Comparison of ENCODE assay signal across 8 mouse cellular contexts in genomic region chr5:132541951-132542350, GRCm38 (mm10). TPM values are rescaled to one million over a fixed set of nuclear protein-coding genes. Genes with fewer than 3 reads are reported as not detected.
DNase-seq lines count a peak whose midpoint lies in the region; ATAC-seq and TF ChIP-seq lines count a peak whose summit lies in the region.

No protein-coding gene starts in this region.

- peaks cover 5% of the 10 kb centered on the region; the same call in 1 of the 2 replicates for H3K4me1 ChIP-seq in cerebellum, adult 2 months (ENCODE audit: control insufficient read depth, insufficient read depth, low read length)
- H3K4me1 ChIP-seq in heart, embryonic 16.5 days (ENCODE audit: control insufficient read depth, insufficient read depth, low read length) = peaks cover 14% of the 10 kb centered on the region
- peaks cover 19% of the 10 kb centered on the region for H3K4me1 ChIP-seq in liver, embryonic 12.5 days
- H3K4me1 ChIP-seq in stomach, embryonic 16.5 days (ENCODE audit: control insufficient read depth, insufficient read depth, low read length) = peaks cover 6% of the 10 kb centered on the region; the same call in 1 of the 2 replicates

- TF ChIP-seq CTCF in cerebellum, adult 2 months (IDR thresholded peaks at IDR 0.05; ENCODE audit: borderline replicate concordance, insufficient read depth, low read depth, low read length) = no peak

- DNase-seq in cerebellum, adult 2 months = peak in 1 of 2 experiments; percentile 26
- no peak for DNase-seq in cerebellum, adult 11-12 months
- peak; percentile 19 for DNase-seq in ovary, postnatal 36 days (ENCODE audit: low spot score)
- DNase-seq in ovary, postnatal 10 days (ENCODE audit: low spot score) = no peak
- no peak for DNase-seq in c-Kit-positive CD71-positive TER-119-positive erythroid progenitor cells, embryonic 14.5 days (ENCODE audit: low spot score)

- under 1% methylated on average over 21 of the region's 21 CpGs for WGBS in cerebellum, adult 2 months
- under 1% methylated on average over 16 of the region's 21 CpGs for WGBS in heart, embryonic 16.5 days
- WGBS in liver, embryonic 12.5 days (ENCODE audit: insufficient replicate concordance) = 2% methylated on average over 19 of the region's 21 CpGs
- WGBS in stomach, embryonic 16.5 days = under 1% methylated on average over 15 of the region's 21 CpGs

- H3K4me3 ChIP-seq in cerebellum, adult 2 months (replicated peaks; ENCODE audit: insufficient read depth, low read depth, low read length) = peak overlapping the region; percentile 77
- H3K4me3 ChIP-seq in heart, embryonic 16.5 days (ENCODE audit: low read length) = peak overlapping the region; percentile 63
- peak overlapping the region; percentile 59 for H3K4me3 ChIP-seq in liver, embryonic 12.5 days
- H3K4me3 ChIP-seq in stomach, embryonic 16.5 days (replicated peaks; ENCODE audit: low read length) = peak overlapping the region; percentile 77

- 0 out of 2 replicates have a peak overlapping the region, but pooled peaks have one; percentile 43 for H3K27ac ChIP-seq in cerebellum, adult 2 months (ENCODE audit: insufficient read depth, low read length)
- H3K27ac ChIP-seq in heart, embryonic 16.5 days (ENCODE audit: low read length) = peak overlapping the region; percentile 14; the same call in 1 of the 2 replicates
- H3K27ac ChIP-seq in liver, embryonic 12.5 days = no peak overlapping the region
- H3K27ac ChIP-seq in stomach, embryonic 16.5 days (ENCODE audit: low read length) = peak overlapping the region; percentile 83

- no peaks in the 10 kb centered on the region for H3K36me3 ChIP-seq in heart, embryonic 16.5 days (ENCODE audit: control insufficient read depth, insufficient read depth)
- no peaks in the 10 kb centered on the region for H3K36me3 ChIP-seq in liver, embryonic 12.5 days
- H3K36me3 ChIP-seq in stomach, embryonic 16.5 days (ENCODE audit: control insufficient read depth, insufficient read depth, low read length) = no peaks in the 10 kb centered on the region

- peak overlapping the region; percentile 85 for H3K4me2 ChIP-seq in heart, embryonic 16.5 days (ENCODE audit: low read depth, low read length)
- H3K4me2 ChIP-seq in liver, embryonic 12.5 days = peak overlapping the region; percentile 87
- peak overlapping the region; percentile 87 for H3K4me2 ChIP-seq in stomach, embryonic 16.5 days (ENCODE audit: low read depth, low read length)

- no peaks in the 10 kb centered on the region for H3K9me3 ChIP-seq in heart, embryonic 16.5 days (replicated peaks; ENCODE audit: control insufficient read depth, low read length)
- H3K9me3 ChIP-seq in liver, embryonic 12.5 days (replicated peaks) = no peaks in the 10 kb centered on the region
- H3K9me3 ChIP-seq in stomach, embryonic 16.5 days (replicated peaks; ENCODE audit: control insufficient read depth, low read length) = no peaks in the 10 kb centered on the region

- no peak for TF ChIP-seq POLR2A in cerebellum, adult 2 months (IDR thresholded peaks at IDR 0.05; ENCODE audit: borderline replicate concordance, insufficient read depth, low read length)

- H3K9ac ChIP-seq in heart, embryonic 16.5 days (ENCODE audit: low read length) = peak overlapping the region; percentile 80
- H3K9ac ChIP-seq in liver, embryonic 12.5 days = peak overlapping the region; percentile 56; the same call in 1 of the 2 replicates
- H3K9ac ChIP-seq in stomach, embryonic 16.5 days (ENCODE audit: low read length) = peak overlapping the region; percentile 80

- H3K27me3 ChIP-seq in cerebellum, adult 2 months (ENCODE audit: control insufficient read depth, insufficient read depth, low read length) = no peaks in the 10 kb centered on the region
- 0 out of 2 replicates have a peak, but pooled peaks cover 2% of the 10 kb centered on the region for H3K27me3 ChIP-seq in heart, embryonic 16.5 days (ENCODE audit: control insufficient read depth, insufficient read depth, low read length)
- H3K27me3 ChIP-seq in liver, embryonic 12.5 days (replicated peaks) = peaks cover 57% of the 10 kb centered on the region
- H3K27me3 ChIP-seq in stomach, embryonic 16.5 days (ENCODE audit: control insufficient read depth, insufficient read depth, low read length) = no peaks in the 10 kb centered on the region; the same call in 1 of the 2 replicates

- ATAC-seq in heart, embryonic 16.5 days (replicated peaks; ENCODE audit: extremely low read depth, insufficient read depth, low FRiP score) = no peak
- no peak for ATAC-seq in liver, embryonic 12.5 days
- no peak for ATAC-seq in stomach, embryonic 16.5 days (ENCODE audit: insufficient read depth, low FRiP score)

RNA-seq across cellular contexts. Expression of gene Auts2, which starts 1.2 kb away (rescaled TPM):
- polyA plus RNA-seq in cerebellum, adult 2 months (2012; rRNA removed) = 39.0 and 39.7 TPM in 2 replicates
- 12.8 and 16.3 TPM in 2 replicates for polyA plus RNA-seq in heart, embryonic 16.5 days (2015; fragmentation: Nextera tagmentation; extraction: Ambion mirVana)
- polyA plus RNA-seq in liver, embryonic 12.5 days (2016; fragmentation: Nextera tagmentation; extraction: Ambion mirVana) = 4.4 and 5.4 TPM in 2 replicates
- polyA plus RNA-seq in stomach, embryonic 16.5 days (2015; fragmentation: Nextera tagmentation; extraction: Ambion mirVana) = 17.4 and 20.1 TPM in 2 replicates
